Mouse (Mus musculus) retina, postnatal 1 day (tissue): ENCODE measurements around the gene Ccr9.
"Not testable (repeated sequence)": the region's sequence is repeated elsewhere in the genome, so short reads cannot be mapped to it uniquely, and the experiment has no call there.

Experiments
- DNase-seq: peaks from one replicate; pipeline ENCODE4 v3.0.0-alpha.2; 2012

The Ccr9 gene

GRCm38 (mm10) chr9:123717186-123718008 lies 39.2 kb downstream of the Ccr9 start, which contains the start of gene Lztfl1:
TSS of gene Lztfl1 (minus strand) at chr9:123717697.
- peak; percentile 100 for DNase-seq

- DNase-seq = no peak
Observed at GRCm38 (mm10) chr9:123722737-123723493, 44.7 kb downstream of the Ccr9 start.

- no peak for DNase-seq
Observed at GRCm38 (mm10) chr9:123731271-123731670, 53.0 kb downstream of the Ccr9 start.

- no peak for DNase-seq
Observed at GRCm38 (mm10) chr9:123734133-123734532, 55.9 kb downstream of the Ccr9 start.

GRCm38 (mm10) chr9:123740799-123741198 lies 62.6 kb downstream of the Ccr9 start:
- no peak for DNase-seq

GRCm38 (mm10) chr9:123749687-123750086 lies 71.4 kb downstream of the Ccr9 start:
- DNase-seq = not testable (repeated sequence)

- DNase-seq = no peak
Observed at GRCm38 (mm10) chr9:123754333-123754732, 76.1 kb downstream of the Ccr9 start.

GRCm38 (mm10) chr9:123756752-123757151 lies 78.5 kb downstream of the Ccr9 start:
- no peak for DNase-seq

GRCm38 (mm10) chr9:123757326-123757725 lies 79.1 kb downstream of the Ccr9 start:
- DNase-seq = no peak

GRCm38 (mm10) chr9:123758156-123758555 lies 79.9 kb downstream of the Ccr9 start:
- DNase-seq = no peak

GRCm38 (mm10) chr9:123758645-123759044 lies 80.4 kb downstream of the Ccr9 start:
- no peak for DNase-seq

GRCm38 (mm10) chr9:123760806-123761205 lies 82.6 kb downstream of the Ccr9 start:
- DNase-seq = no peak

GRCm38 (mm10) chr9:123762886-123763285 lies 84.6 kb downstream of the Ccr9 start:
- no peak for DNase-seq

- DNase-seq = no peak
Observed at GRCm38 (mm10) chr9:123763771-123764170, 85.5 kb downstream of the Ccr9 start.

GRCm38 (mm10) chr9:123766996-123767395 lies 88.8 kb downstream of the Ccr9 start:
- DNase-seq = no peak

GRCm38 (mm10) chr9:123768443-123768842 lies 90.2 kb downstream of the Ccr9 start:
- no peak for DNase-seq

- no peak for DNase-seq
Observed at GRCm38 (mm10) chr9:123769532-123769931, 91.3 kb downstream of the Ccr9 start.

- peak; percentile 6 for DNase-seq
Observed at GRCm38 (mm10) chr9:123773299-123773698, 95.1 kb downstream of the Ccr9 start.

GRCm38 (mm10) chr9:123788855-123789529 lies 110.8 kb downstream of the Ccr9 start:
- DNase-seq = no peak

GRCm38 (mm10) chr9:123796174-123796573 lies 117.9 kb downstream of the Ccr9 start:
- DNase-seq = peak; percentile 61

GRCm38 (mm10) chr9:123801527-123801926 lies 123.3 kb downstream of the Ccr9 start:
- DNase-seq = no peak

- no peak for DNase-seq
Observed at GRCm38 (mm10) chr9:123802421-123802820, 124.2 kb downstream of the Ccr9 start.

GRCm38 (mm10) chr9:123802896-123803295 lies 124.7 kb downstream of the Ccr9 start:
- DNase-seq = no peak
